Mouse (Mus musculus) CH12.LX (cell line): Measurements from ENCODE around the gene Lrfn4.

Experiments used
- BHLHE40 ChIP-seq: IDR thresholded peaks from 2 replicates; pipeline ENCODE4 v1.6.1; 2011; ENCODE audit warnings: mild to moderate bottlenecking, low read depth, low read length, improper control_type of control experiment
- CHD1 ChIP-seq: IDR thresholded peaks from 2 replicates; pipeline ENCODE4 v1.6.1; 2012; ENCODE audit warnings: low read depth, low read length, improper control_type of control experiment, inconsistent platforms
- CHD2 ChIP-seq: IDR thresholded peaks from 2 replicates; pipeline ENCODE4 v1.6.1; 2011; ENCODE audit warnings: low read length, improper control_type of control experiment
- CTCF ChIP-seq, 2 experiments: IDR thresholded peaks in 1 of 2; conservative IDR thresholded peaks in 1 of 2; 2 replicates each; pipeline ENCODE4 v1.5.1; 2011 to 2012; ENCODE audit warnings: low read depth in 2 of 2, low read length in 2 of 2, improper control_type of control experiment in 1 of 2, inconsistent platforms in 1 of 2, mild to moderate bottlenecking in 1 of 2, moderate library complexity in 1 of 2
- EP300 ChIP-seq: IDR thresholded peaks from 2 replicates; pipeline ENCODE4 v1.6.1; 2011; ENCODE audit warnings: low read length, improper control_type of control experiment
- MAFK ChIP-seq: IDR thresholded peaks from 2 replicates; pipeline ENCODE4 v1.6.1; 2011; ENCODE audit warnings: low read length, improper control_type of control experiment; ENCODE audit not compliant: insufficient replicate concordance
- MAX ChIP-seq: IDR thresholded peaks from 2 replicates; pipeline ENCODE4 v1.6.1; 2011; ENCODE audit warnings: low read length, improper control_type of control experiment
- NRF1 ChIP-seq: IDR thresholded peaks from 2 replicates; pipeline ENCODE4 v1.6.1; 2014; ENCODE audit warnings: low read depth, mild to moderate bottlenecking, inconsistent platforms, low read length, improper control_type of control experiment, moderate library complexity
- POLR2AphosphoS2 ChIP-seq: IDR thresholded peaks from 2 replicates; pipeline ENCODE4 v1.6.1; 2011; ENCODE audit warnings: low read depth, low read length, improper control_type of control experiment
- SIN3A ChIP-seq: IDR thresholded peaks from 2 replicates; pipeline ENCODE4 v1.6.1; 2012; ENCODE audit warnings: low read length, improper control_type of control experiment, inconsistent platforms
- TBP ChIP-seq: conservative IDR thresholded peaks from 2 replicates; pipeline ENCODE4 v1.6.1; 2011; ENCODE audit warnings: low read depth, low read length, improper control_type of control experiment
- ZMIZ1 ChIP-seq: IDR thresholded peaks from 2 replicates; pipeline ENCODE4 v1.6.1; 2012; ENCODE audit warnings: low read depth, mild to moderate bottlenecking, inconsistent platforms, low read length, improper control_type of control experiment

- TF ChIP-seq CHD2 (no peak), BHLHE40 (no peak), CTCF (conservative IDR thresholded peaks at IDR 0.05 in 1 of 2, IDR thresholded peaks at IDR 0.05 in 1 of 2; ENCODE audit: low read depth in 2 of 2, low read length in 2 of 2) (no peak), EP300 (no peak), TBP (no peak), POLR2AphosphoS2 (no peak), ZMIZ1 (no peak), NRF1 (no peak), MAFK (no peak), SIN3A (no peak), CHD1 (no peak), MAX (no peak)
Measured at GRCm38 (mm10) chr19:4569356-4570236, 45.9 kb downstream of the Lrfn4 start.
